Mouse (Mus musculus) ES-CJ7 (cell line): ENCODE measurements at regions not wholly inside any gene's neighbourhood (a gene's known extent, or its start where the extent isn't known, plus 50 kb on each side); places are given as distances from the start of the nearest gene placed in this dataset.

Source experiments
- DNase-seq: peaks from one replicate; pipeline ENCODE4 v3.0.0; 2011; ENCODE audit warnings: low read depth, low spot score

GRCm38 (mm10) chr5:101146345-101146744, 300.8 kb downstream of the Gpat3 start:
- DNase-seq = no peak

- no peak for DNase-seq
These were observed 279.5 kb downstream of the Gpat3 start for GRCm38 (mm10) chr5:101124941-101125453.

- no peak for DNase-seq
These were observed 277.4 kb downstream of the Gpat3 start for GRCm38 (mm10) chr5:101122914-101123313.

- no peak for DNase-seq
These were observed 275.1 kb downstream of the Gpat3 start for GRCm38 (mm10) chr5:101120509-101121201.

- DNase-seq = no peak
These were observed 266.7 kb downstream of the Gpat3 start for GRCm38 (mm10) chr5:101112151-101112769.

- no peak for DNase-seq
These were observed 266.1 kb downstream of the Gpat3 start for GRCm38 (mm10) chr5:101111619-101112018.

- DNase-seq = no peak
These were observed 255.6 kb downstream of the Gpat3 start for GRCm38 (mm10) chr5:101100975-101101699.

GRCm38 (mm10) chr5:101091027-101091598, 245.6 kb downstream of the Gpat3 start:
- DNase-seq = peak; percentile 25

GRCm38 (mm10) chr5:101090415-101091026, 245.0 kb downstream of the Gpat3 start:
- DNase-seq = no peak

GRCm38 (mm10) chr5:101085199-101085598, 239.7 kb downstream of the Gpat3 start:
- no peak for DNase-seq

- no peak for DNase-seq
These were observed 237.1 kb downstream of the Gpat3 start for GRCm38 (mm10) chr5:101082611-101083010.

GRCm38 (mm10) chr5:101064308-101064707, 218.8 kb downstream of the Gpat3 start:
- DNase-seq = no peak

GRCm38 (mm10) chr5:101063254-101063653, 217.7 kb downstream of the Gpat3 start:
- no peak for DNase-seq

GRCm38 (mm10) chr5:101051591-101051990, 206.1 kb downstream of the Gpat3 start:
- DNase-seq = no peak

GRCm38 (mm10) chr5:101040488-101040887, 195.0 kb downstream of the Gpat3 start:
- no peak for DNase-seq

GRCm38 (mm10) chr5:101032968-101033367, 187.5 kb downstream of the Gpat3 start:
- DNase-seq = no peak

- no peak for DNase-seq
These were observed 186.8 kb downstream of the Gpat3 start for GRCm38 (mm10) chr5:101032147-101032900.

- no peak for DNase-seq
These were observed 179.3 kb downstream of the Gpat3 start for GRCm38 (mm10) chr5:101024796-101025195.

GRCm38 (mm10) chr5:101023784-101024183, 178.3 kb downstream of the Gpat3 start:
- DNase-seq = no peak

GRCm38 (mm10) chr5:101020784-101021183, 175.3 kb downstream of the Gpat3 start:
- peak; percentile 76 for DNase-seq

- DNase-seq = no peak
These were observed 168.3 kb downstream of the Gpat3 start for GRCm38 (mm10) chr5:101013844-101014243.
